Mouse (Mus musculus) telencephalon, adult 2 months (tissue): ENCODE measurements around the gene Trpc4.

ENCODE experiments used
- DNase-seq: peaks from one replicate; pipeline ENCODE4 v3.0.0-alpha.2; 2011; ENCODE audit warnings: low read depth, low spot score

Trpc4 gene

DNA sequence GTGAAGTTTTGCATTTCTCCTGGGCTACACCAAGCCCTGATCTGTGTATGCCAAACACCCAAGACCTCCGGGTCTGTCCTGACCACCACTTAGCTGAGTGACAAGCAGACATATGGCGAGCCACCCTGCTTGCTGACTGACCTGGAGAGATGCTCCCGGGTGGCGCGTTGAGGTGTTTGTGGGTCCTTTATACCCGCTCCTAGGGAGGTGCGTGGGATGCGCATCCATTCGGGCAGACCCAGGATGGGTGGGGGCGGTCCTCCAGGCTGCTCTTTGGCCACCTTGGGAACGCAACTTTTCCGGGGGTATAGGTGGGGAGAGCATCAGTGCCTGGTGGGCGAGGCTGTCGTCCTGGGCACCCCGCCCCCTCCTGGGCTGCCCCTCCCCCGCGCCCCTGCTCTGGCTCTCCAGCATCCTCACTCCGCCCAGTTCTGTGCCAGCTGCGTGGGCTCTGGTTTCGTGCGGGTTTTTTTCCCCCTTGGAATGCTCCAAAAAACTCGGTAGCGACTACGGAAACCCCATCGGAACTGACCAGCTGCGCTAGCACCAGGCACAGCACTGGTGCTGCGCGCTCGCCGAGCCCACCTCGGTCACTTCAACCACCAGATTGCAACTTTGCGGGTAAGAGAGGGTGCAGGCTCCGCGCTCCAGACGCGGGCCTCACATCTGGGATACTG is at the start of gene Trpc4:
Gene Trpc4, plus strand, starts transcription at position 397 of the 677 bp plus-strand sequence.
- DNase-seq, result no peak

DNA sequence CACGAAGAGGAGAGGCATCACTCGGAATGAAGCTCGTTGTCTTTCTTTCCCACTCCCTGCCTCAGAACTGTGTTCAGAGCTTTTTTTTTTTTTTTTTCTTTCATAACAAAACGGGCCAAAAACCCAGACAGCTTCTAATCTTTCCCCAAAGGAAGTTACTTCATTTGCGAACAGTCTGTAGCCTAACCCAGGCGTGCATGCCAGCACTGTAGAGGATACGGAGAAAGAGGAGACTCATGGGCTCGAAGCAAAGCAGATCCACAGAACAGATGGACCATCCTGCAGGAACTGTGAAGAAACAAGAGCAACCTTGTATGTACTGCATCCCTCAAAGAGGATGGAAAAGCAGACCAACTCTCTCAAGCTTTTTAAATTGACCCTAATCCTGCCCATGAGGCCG is 44.3 kb upstream of the Trpc4 start:
- peak; percentile 19 for DNase-seq

DNA sequence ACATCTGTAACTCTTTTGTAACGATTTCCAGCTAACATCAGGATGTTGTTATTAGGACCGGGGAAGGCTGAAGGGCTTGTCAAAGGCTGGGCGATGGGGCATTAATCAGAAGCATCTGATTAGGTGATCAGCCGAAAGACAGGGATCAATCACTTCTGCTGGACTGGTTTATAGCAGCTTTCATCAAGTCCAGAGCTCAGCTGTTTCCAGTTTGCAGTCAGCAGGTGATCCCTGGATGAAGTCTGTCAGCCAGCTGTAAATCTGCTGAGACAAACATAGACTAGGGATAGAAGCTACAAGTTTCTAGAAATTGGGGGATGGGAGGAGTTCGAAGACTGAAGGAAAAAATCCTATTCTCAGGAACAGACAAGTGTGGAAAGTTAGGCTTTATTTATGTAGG is 20.5 kb upstream of the Trpc4 start:
- DNase-seq, result no peak

GRCm38 (mm10) chr3:54141376-54141775 is 14.5 kb upstream of the Trpc4 start:
- no peak for DNase-seq

GRCm38 (mm10) chr3:54154844-54155638 is 794 bp upstream of the Trpc4 start:
- peak; percentile 45 for DNase-seq

- DNase-seq, result no peak
Observed at GRCm38 (mm10) chr3:54156316-54157000, 623 bp downstream of the Trpc4 start.

GRCm38 (mm10) chr3:54170701-54171100 is 14.9 kb downstream of the Trpc4 start:
- no peak for DNase-seq

- no peak for DNase-seq
Observed at GRCm38 (mm10) chr3:54177296-54177695, 21.5 kb downstream of the Trpc4 start.

DNA sequence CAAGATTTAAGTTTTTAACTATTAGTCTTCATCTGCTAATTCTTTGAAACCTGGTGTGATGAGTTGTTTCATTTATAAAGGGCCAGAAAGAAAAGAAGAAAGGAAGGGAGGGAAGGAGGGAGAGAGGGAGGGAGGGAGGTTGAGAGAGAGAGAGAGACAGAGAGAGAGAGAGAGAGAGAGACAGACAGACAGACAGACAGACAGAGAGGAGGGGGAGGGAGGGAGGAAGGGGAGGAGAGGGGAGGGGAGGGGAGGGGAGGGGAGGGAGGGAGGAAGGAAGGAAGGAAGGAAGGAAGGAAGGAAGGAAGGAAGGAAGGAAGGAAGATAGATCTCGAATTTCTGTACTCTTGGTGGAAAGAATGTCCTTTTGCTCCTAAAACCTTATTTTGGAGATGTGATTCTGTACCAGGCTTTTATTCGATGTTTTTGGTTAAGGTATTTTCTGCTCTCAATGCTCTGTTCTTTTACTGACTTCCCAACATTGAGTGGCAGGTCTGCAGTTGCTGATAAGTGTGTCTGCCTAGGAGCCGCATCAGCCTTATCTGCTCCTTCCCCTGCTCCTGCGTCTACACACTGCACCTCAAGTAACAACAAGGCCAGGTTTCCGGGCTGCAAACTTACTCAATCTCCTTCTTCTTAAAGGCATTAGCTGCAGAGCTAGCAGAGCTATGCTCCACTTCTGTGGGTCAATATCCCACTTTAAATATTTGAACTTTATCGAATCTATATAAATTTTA is 35.3 kb downstream of the Trpc4 start:
- no peak for DNase-seq

DNA sequence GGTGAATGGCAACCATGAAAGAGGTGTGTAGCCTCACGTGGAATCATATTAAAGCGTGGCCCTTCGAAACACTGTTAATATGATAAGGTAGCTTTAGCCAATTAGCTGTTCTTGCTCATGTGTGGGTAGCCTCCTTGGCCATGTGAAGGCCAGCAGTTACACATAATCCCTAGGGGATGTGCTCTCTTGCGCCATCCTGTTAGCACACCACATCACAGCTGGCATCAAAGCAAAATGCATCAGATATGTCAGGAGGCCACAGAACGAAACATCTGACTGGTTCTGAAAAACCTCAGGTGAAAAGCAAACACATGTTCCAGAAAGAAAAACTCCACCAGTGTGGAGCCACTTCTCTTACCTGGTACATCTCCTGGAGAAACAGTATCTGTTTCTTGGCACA is 45.4 kb downstream of the Trpc4 start:
- DNase-seq, result no peak

GRCm38 (mm10) chr3:54204386-54204785 is 48.6 kb downstream of the Trpc4 start:
- peak; percentile 82 for DNase-seq

GRCm38 (mm10) chr3:54210112-54210511 is 54.3 kb downstream of the Trpc4 start:
- DNase-seq, result peak; percentile 78

DNA sequence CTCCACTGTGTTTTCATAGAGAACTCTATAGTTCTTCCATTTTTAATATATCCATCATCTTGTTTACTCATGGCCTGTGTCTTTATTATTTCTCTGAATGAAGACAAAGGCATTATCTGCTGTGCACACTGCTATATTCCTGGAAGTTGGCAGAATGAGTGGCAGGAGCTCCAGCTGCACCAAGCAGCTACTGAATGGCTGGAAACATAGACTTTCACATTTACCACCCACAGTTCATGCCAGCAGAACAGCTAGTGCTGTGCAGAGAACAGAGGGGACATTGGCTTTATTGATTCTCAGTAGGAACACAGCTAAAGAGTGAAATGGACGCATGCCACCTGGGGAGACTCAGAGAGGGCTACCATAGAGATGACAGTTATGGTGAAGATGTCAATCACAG is 55.6 kb downstream of the Trpc4 start:
- peak; percentile 15 for DNase-seq

- no peak for DNase-seq
Observed at GRCm38 (mm10) chr3:54222549-54222948, 66.7 kb downstream of the Trpc4 start.

- no peak for DNase-seq
Observed at GRCm38 (mm10) chr3:54228463-54228862, 72.6 kb downstream of the Trpc4 start.

GRCm38 (mm10) chr3:54238891-54239290 is 83.1 kb downstream of the Trpc4 start:
- no peak for DNase-seq

DNA sequence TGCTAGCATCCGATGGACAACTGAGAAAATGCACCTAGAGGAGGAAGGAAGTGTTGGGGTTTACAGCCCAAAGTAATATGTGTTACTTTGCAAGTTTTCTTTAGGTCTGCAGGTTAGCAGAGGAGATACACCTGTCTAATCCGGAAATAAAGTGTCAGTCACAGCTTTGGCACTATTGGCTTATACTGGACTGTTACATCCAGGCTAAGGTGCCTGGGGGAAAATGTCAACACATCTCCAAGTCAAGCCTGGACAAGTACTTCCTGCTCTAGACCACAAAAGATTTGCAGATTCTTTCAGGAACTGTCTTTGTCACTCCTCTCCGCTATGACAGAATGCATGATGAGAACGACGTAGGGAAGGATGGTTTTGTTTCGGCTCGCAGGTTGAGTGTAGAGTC is 83.6 kb downstream of the Trpc4 start:
- DNase-seq, result no peak

DNA sequence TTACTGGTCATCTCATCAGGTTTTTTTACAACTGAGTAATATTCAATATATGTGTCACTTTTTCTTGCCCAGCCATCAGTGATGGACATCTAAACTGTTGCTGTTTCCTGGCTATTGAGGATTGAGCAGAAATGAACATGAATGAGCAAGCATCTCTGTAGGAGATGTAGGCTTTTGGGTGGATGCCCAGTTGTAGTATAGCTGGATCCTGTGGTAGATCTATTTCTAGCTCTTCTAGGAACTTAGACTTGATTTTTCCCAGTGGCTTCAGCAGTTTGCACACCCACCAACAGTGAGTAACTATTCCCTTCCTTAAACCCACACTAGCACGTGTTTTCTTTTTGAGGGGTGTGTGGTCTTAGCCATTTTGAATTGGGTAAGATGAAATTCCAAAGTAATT is 87.3 kb downstream of the Trpc4 start:
- DNase-seq, result peak; percentile 85

DNA sequence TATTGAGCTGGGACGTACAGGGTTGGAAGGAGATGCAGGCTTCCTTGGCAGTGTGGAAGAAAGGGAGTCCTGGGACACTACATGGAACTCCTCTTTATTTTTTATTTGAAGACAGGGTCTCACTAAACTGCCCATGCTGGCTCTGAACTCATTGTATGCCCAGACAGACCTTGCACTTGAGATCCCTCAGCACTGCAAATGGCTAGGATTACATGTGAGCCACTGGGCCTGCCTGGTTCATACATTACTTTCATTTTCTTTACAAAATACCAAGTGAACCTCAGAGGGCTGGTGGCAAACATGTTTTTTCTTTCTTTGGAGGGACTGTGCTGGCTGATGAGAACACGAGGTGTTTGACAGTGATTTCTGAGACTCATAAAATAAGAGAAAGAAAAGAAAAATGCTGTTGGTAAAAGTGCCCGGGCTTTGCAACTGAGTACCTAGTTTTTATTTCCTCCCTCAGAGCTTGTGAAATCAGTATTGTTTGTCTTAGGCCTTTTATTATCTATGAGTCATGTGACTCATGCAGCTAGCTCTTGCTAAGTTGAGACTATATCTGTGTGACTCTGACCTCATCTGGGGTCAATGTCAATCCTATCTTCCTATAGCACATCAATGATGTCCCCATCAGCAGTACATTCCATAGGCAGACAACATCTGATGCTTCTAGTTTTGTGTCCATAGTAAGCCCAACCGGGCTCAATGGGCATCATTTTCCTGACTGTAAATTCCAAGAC is 89.1 kb downstream of the Trpc4 start:
- no peak for DNase-seq

DNA sequence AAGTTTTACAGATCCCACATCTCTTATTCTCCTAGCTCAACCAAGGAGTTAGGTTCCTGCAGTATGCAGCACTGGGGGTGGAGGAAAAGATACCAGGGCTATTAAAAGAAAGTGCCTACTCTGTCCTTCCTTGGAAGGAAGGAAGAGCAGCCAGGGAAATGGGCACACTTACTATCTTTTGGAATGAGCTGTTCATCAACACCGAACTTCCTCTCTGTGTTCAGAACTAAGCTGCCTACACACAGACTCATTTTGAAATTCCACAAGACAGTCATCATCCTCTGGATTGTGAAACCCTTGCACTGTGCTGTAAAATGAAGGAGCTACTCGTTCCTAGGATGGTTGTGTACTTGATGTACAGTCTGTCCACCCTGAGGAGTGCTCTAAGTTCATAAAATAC is 90.6 kb downstream of the Trpc4 start:
- DNase-seq, result peak; percentile 78

GRCm38 (mm10) chr3:54249311-54249710 is 93.5 kb downstream of the Trpc4 start:
- DNase-seq, result no peak
